Mouse (Mus musculus): ENCODE data around the gene Sstr5. TPM values are rescaled to one million over a fixed set of nuclear protein-coding genes. Genes with fewer than 3 reads are reported as not detected.

Gene Sstr5
- polyA plus RNA-seq, 1 experiment from 2014 or later: 1.0 TPM

- no peak overlapping the region for H3K9ac ChIP-seq (ENCODE audit: low read depth, low read length)
- no peaks in the 10 kb centered on the region for H3K36me3 ChIP-seq (ENCODE audit: control insufficient read depth, insufficient read depth, low read length)
- peaks cover 3% of the 10 kb centered on the region; the same call in 1 of the 2 replicates for H3K4me1 ChIP-seq (ENCODE audit: control insufficient read depth, insufficient read depth, low read depth, low read length)
- H3K4me3 ChIP-seq (ENCODE audit: low read length): no peak overlapping the region
- H3K27me3 ChIP-seq (replicated peaks; ENCODE audit: control insufficient read depth, insufficient read depth, low read length): no peaks in the 10 kb centered on the region
- no peak overlapping the region for H3K4me2 ChIP-seq (ENCODE audit: low read length)
- 80% methylated on average over 4 of the region's 4 CpGs for WGBS
- no peak overlapping the region for H3K27ac ChIP-seq (ENCODE audit: low read depth, low read length)
- no peak for ATAC-seq
- H3K9me3 ChIP-seq (ENCODE audit: control insufficient read depth, low read length): no peaks in the 10 kb centered on the region
Measured at GRCm38 (mm10) chr17:25464091-25464490, 33.0 kb downstream of the Sstr5 start.

- H3K27me3 ChIP-seq (replicated peaks; ENCODE audit: control insufficient read depth, insufficient read depth, low read length): no peaks in the 10 kb centered on the region
- WGBS: 51% methylated on average over 4 of the region's 4 CpGs
- no peak overlapping the region for H3K27ac ChIP-seq (ENCODE audit: low read depth, low read length)
- H3K4me3 ChIP-seq (ENCODE audit: low read length): no peak overlapping the region
- ATAC-seq: no peak
- H3K4me2 ChIP-seq (ENCODE audit: low read length): no peak overlapping the region
- peaks cover 3% of the 10 kb centered on the region; the same call in 1 of the 2 replicates for H3K4me1 ChIP-seq (ENCODE audit: control insufficient read depth, insufficient read depth, low read depth, low read length)
- no peaks in the 10 kb centered on the region for H3K9me3 ChIP-seq (ENCODE audit: control insufficient read depth, low read length)
- no peaks in the 10 kb centered on the region for H3K36me3 ChIP-seq (ENCODE audit: control insufficient read depth, insufficient read depth, low read length)
- no peak overlapping the region for H3K9ac ChIP-seq (ENCODE audit: low read depth, low read length)
Measured at GRCm38 (mm10) chr17:25463326-25463945, 33.7 kb downstream of the Sstr5 start.

GRCm38 (mm10) chr17:25462236-25462875 is 34.7 kb downstream of the Sstr5 start:
- no peaks in the 10 kb centered on the region for H3K36me3 ChIP-seq (ENCODE audit: control insufficient read depth, insufficient read depth, low read length)
- no peak overlapping the region; the same call in 1 of the 2 replicates for H3K9ac ChIP-seq (ENCODE audit: low read depth, low read length)
- no peak overlapping the region for H3K4me3 ChIP-seq (ENCODE audit: low read length)
- H3K27me3 ChIP-seq (replicated peaks; ENCODE audit: control insufficient read depth, insufficient read depth, low read length): no peaks in the 10 kb centered on the region
- no peak overlapping the region for H3K4me2 ChIP-seq (ENCODE audit: low read length)
- peak; percentile 67 for ATAC-seq
- no peaks in the 10 kb centered on the region for H3K9me3 ChIP-seq (ENCODE audit: control insufficient read depth, low read length)
- peaks cover 3% of the 10 kb centered on the region; the same call in 1 of the 2 replicates for H3K4me1 ChIP-seq (ENCODE audit: control insufficient read depth, insufficient read depth, low read depth, low read length)
- WGBS: 26% methylated on average over 9 of the region's 9 CpGs
- H3K27ac ChIP-seq (ENCODE audit: low read depth, low read length): no peak overlapping the region

GRCm38 (mm10) chr17:25456540-25456939 is 40.5 kb downstream of the Sstr5 start:
- no peaks in the 10 kb centered on the region; the same call in 1 of the 2 replicates for H3K27me3 ChIP-seq (replicated peaks; ENCODE audit: control insufficient read depth, insufficient read depth, low read length)
- H3K27ac ChIP-seq (ENCODE audit: low read depth, low read length): peak overlapping the region; percentile 34; the same call in 1 of the 2 replicates
- H3K4me2 ChIP-seq (ENCODE audit: low read length): no peak overlapping the region
- 0 out of 2 replicates have a peak overlapping the region, but pooled peaks have one; percentile 35 for H3K9ac ChIP-seq (ENCODE audit: low read depth, low read length)
- H3K4me3 ChIP-seq (ENCODE audit: low read length): no peak overlapping the region
- H3K4me1 ChIP-seq (ENCODE audit: control insufficient read depth, insufficient read depth, low read depth, low read length): peaks cover 7% of the 10 kb centered on the region
- ATAC-seq: peak; percentile 83
- 34% methylated on average over 8 of the region's 8 CpGs for WGBS
- no peaks in the 10 kb centered on the region for H3K36me3 ChIP-seq (ENCODE audit: control insufficient read depth, insufficient read depth, low read length)
- H3K9me3 ChIP-seq (ENCODE audit: control insufficient read depth, low read length): no peaks in the 10 kb centered on the region

- Histone ChIP-seq H3K4me3 (ENCODE audit: low read length) (no peak within 1 kb of the TSS), H3K36me3 (ENCODE audit: control insufficient read depth, insufficient read depth, low read length) (no peaks in the 10 kb centered on the region), H3K9me3 (ENCODE audit: control insufficient read depth, low read length) (no peaks in the 10 kb centered on the region), H3K9ac (ENCODE audit: low read depth, low read length) (no peak within 1 kb of the TSS; the same call in 1 of the 2 replicates), H3K4me1 (ENCODE audit: control insufficient read depth, insufficient read depth, low read depth, low read length) (peaks cover 7% of the 10 kb centered on the region), H3K4me2 (ENCODE audit: low read length) (no peak within 1 kb of the TSS), H3K27me3 (replicated peaks; ENCODE audit: control insufficient read depth, insufficient read depth, low read length) (no peaks in the 10 kb centered on the region; the same call in 1 of the 2 replicates), H3K27ac (ENCODE audit: low read depth, low read length) (no peak within 1 kb of the TSS)
- 39% methylated on average over 2 of the region's 2 CpGs for WGBS
- ATAC-seq: no peak
Measured at GRCm38 (mm10) chr17:25454272-25454671, 42.8 kb downstream of the Sstr5 start, which contains the start of gene Tekt4. Gene Tekt4, plus strand, starts transcription at chr17:25454615.

- H3K4me3 ChIP-seq (ENCODE audit: low read length): no peak overlapping the region
- H3K27me3 ChIP-seq (replicated peaks; ENCODE audit: control insufficient read depth, insufficient read depth, low read length): no peaks in the 10 kb centered on the region; the same call in 1 of the 2 replicates
- no peaks in the 10 kb centered on the region for H3K36me3 ChIP-seq (ENCODE audit: control insufficient read depth, insufficient read depth, low read length)
- ATAC-seq: no peak
- peaks cover 7% of the 10 kb centered on the region for H3K4me1 ChIP-seq (ENCODE audit: control insufficient read depth, insufficient read depth, low read depth, low read length)
- no peak overlapping the region for H3K4me2 ChIP-seq (ENCODE audit: low read length)
- no peak overlapping the region for H3K27ac ChIP-seq (ENCODE audit: low read depth, low read length)
- no peaks in the 10 kb centered on the region for H3K9me3 ChIP-seq (ENCODE audit: control insufficient read depth, low read length)
- WGBS: 77% methylated on average over 5 of the region's 5 CpGs
- H3K9ac ChIP-seq (ENCODE audit: low read depth, low read length): no peak overlapping the region
Measured at GRCm38 (mm10) chr17:25452246-25452965, 44.7 kb downstream of the Sstr5 start.

GRCm38 (mm10) chr17:25450329-25450728 is 46.8 kb downstream of the Sstr5 start:
- no peak overlapping the region for H3K4me3 ChIP-seq (ENCODE audit: low read length)
- ATAC-seq: no peak

GRCm38 (mm10) chr17:25447865-25448264 is 49.2 kb downstream of the Sstr5 start:
- Histone ChIP-seq H3K27me3 (replicated peaks; ENCODE audit: control insufficient read depth, insufficient read depth, low read length) (no peaks in the 10 kb centered on the region; the same call in 1 of the 2 replicates), H3K9ac (ENCODE audit: low read depth, low read length) (no peak overlapping the region), H3K4me1 (ENCODE audit: control insufficient read depth, insufficient read depth, low read depth, low read length) (peaks cover 3% of the 10 kb centered on the region; the same call in 1 of the 2 replicates), H3K4me2 (ENCODE audit: low read length) (no peak overlapping the region), H3K27ac (ENCODE audit: low read depth, low read length) (no peak overlapping the region), H3K4me3 (ENCODE audit: low read length) (no peak overlapping the region), H3K9me3 (ENCODE audit: control insufficient read depth, low read length) (0 out of 2 replicates have a peak, but pooled peaks cover 3% of the 10 kb centered on the region), H3K36me3 (ENCODE audit: control insufficient read depth, insufficient read depth, low read length) (no peaks in the 10 kb centered on the region)
- no peak for ATAC-seq
- WGBS: 89% methylated on average over 12 of the region's 12 CpGs

More at GRCm38 (mm10) chr17:25450329-25450728, 46.8 kb downstream of the Sstr5 start:
- Histone ChIP-seq H3K36me3 (ENCODE audit: control insufficient read depth, insufficient read depth, low read length) (no peaks in the 10 kb centered on the region), H3K4me2 (ENCODE audit: low read length) (no peak overlapping the region), H3K4me1 (ENCODE audit: control insufficient read depth, insufficient read depth, low read depth, low read length) (no peaks in the 10 kb centered on the region; the same call in 1 of the 2 replicates), H3K9me3 (ENCODE audit: control insufficient read depth, low read length) (0 out of 2 replicates have a peak, but pooled peaks cover 3% of the 10 kb centered on the region), H3K27ac (ENCODE audit: low read depth, low read length) (no peak overlapping the region), H3K9ac (ENCODE audit: low read depth, low read length) (no peak overlapping the region), H3K27me3 (replicated peaks; ENCODE audit: control insufficient read depth, insufficient read depth, low read length) (no peaks in the 10 kb centered on the region; the same call in 1 of the 2 replicates)
- WGBS: 76% methylated on average over 4 of the region's 4 CpGs
